Mouse (Mus musculus) spleen, adult 2 months (tissue): Measurements from ENCODE around the gene Eppin.

Source experiments
- CTCF ChIP-seq: fragments of 200-500 bp; IDR thresholded peaks from 2 replicates; pipeline ENCODE4 v1.5.1; 2011; ENCODE audit warnings: mild to moderate bottlenecking, inconsistent platforms; ENCODE audit not compliant: insufficient read depth, insufficient read length, insufficient replicate concordance; ENCODE audit errors: extremely low read depth
- POLR2A ChIP-seq: fragments of 200-500 bp; IDR thresholded peaks from 2 replicates; pipeline ENCODE4 v1.6.1; 2011; ENCODE audit warnings: low read depth, low read length, inconsistent platforms

GRCm38 (mm10) chr2:164615386-164615785 is 22.0 kb upstream of the Eppin start:
- TF ChIP-seq CTCF (no peak), POLR2A (no peak)
